Mouse (Mus musculus): ENCODE results near the gene Smarcd3.

GRCm38 (mm10) chr5:24550598-24551316 lies 73.5 kb downstream of the Smarcd3 start:
- TF ChIP-seq CTCF (IDR thresholded peaks at IDR 0.05; ENCODE audit: extremely low read depth, insufficient read length, insufficient replicate concordance, low read depth, low read length) (no peak), POLR2A (IDR thresholded peaks at IDR 0.05; ENCODE audit: low read depth, low read length) (no peak)
